Mouse (Mus musculus) layer of hippocampus, postnatal 14 days (tissue): ENCODE data around the gene Dppa2. TPM values are rescaled to one million over a fixed set of nuclear protein-coding genes. Genes with fewer than 3 reads are reported as not detected.

Experiments used
- DNase-seq, 2 experiments: peaks; one replicate each; pipeline ENCODE4 v3.0.0; 2021 to 2022; ENCODE audit warnings: low spot score in 2 of 2, mixed read lengths in 1 of 2
- total RNA-seq, 2 experiments: library from RNA; stranded (reverse); gene quantifications; 2 replicates each; pipeline ENCODE4 v1.2.3; 2021

Dppa2 gene
- total RNA-seq, 2 experiments from 2014 or later = not detected

GRCm38 (mm10) chr16:48335326-48335725 is 31.6 kb downstream of the Dppa2 start:
- DNase-seq = no peak

- DNase-seq = no peak
Observed at GRCm38 (mm10) chr16:48344193-48344592, 40.5 kb downstream of the Dppa2 start.

GRCm38 (mm10) chr16:48347246-48347645 is 43.5 kb downstream of the Dppa2 start:
- no peak for DNase-seq

- DNase-seq = no peak
Observed at GRCm38 (mm10) chr16:48355716-48356115, 52.0 kb downstream of the Dppa2 start.

- no peak for DNase-seq
Observed at GRCm38 (mm10) chr16:48356417-48356816, 52.7 kb downstream of the Dppa2 start.

- DNase-seq = peak; percentile 21 to 52
Observed at GRCm38 (mm10) chr16:48360887-48361286, 57.2 kb downstream of the Dppa2 start.

GRCm38 (mm10) chr16:48366801-48367200 is 63.1 kb downstream of the Dppa2 start:
- DNase-seq = no peak

GRCm38 (mm10) chr16:48368096-48368495 is 64.4 kb downstream of the Dppa2 start:
- no peak for DNase-seq

Other genes with a start within 250 kb of the Dppa2 start
- not detected for gene Dppa4, start 20.2 kb upstream of the Dppa2 start, total RNA-seq
- gene Gm5485, start 108.5 kb downstream of the Dppa2 start, total RNA-seq = not detected
- under 1 TPM in 1 of 2 experiments, not detected in 1; 0.25 TPM for gene Morc1, start 127.3 kb downstream of the Dppa2 start, total RNA-seq